Mouse (Mus musculus): ENCODE measurements around the gene Raph1. TPM values are rescaled to one million over a fixed set of nuclear protein-coding genes. Genes with fewer than 3 reads are reported as not detected.

Gene Raph1
- total RNA-seq, 2 experiments from 2014 or later, result 8.1 to 23.2 TPM

DNA sequence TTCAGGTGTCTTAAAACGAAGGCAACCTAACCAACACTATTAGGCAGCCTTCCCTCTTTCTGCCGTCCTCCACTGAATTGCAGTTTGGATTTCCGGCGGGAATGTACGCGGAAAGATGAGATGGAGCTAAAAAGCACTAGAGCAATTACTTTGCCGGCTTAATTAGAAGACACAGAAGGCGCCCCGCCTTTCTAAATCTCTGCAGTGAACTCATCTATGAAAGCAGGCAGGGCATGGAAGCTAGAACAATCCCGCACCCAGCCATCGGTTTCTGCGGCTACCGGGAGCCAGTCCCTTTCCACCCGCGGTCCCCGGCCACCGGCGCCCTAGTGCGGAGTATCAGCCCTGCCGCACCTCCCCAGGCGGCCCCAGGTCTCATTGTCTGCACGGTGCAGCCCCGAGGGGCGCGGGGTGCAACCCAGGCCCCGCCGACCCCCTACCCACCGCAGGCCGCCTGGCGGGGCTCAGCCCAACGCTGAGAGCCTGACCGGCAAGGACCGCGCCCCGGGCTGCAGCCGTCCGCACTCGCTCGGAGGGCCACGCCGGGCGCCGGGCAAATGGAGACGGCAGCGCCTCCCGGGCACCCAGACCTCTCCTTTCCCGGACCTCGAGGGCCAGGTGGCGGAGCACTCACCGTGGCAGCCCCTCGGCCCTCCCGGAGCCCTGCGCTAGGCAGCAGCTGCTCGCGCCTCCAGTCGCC, 823 bp downstream of the Raph1 start:
- 0 out of 2 replicates have a peak, but pooled peaks have one; percentile 17 for ATAC-seq (replicated peaks; ENCODE audit: poor library complexity, severe bottlenecking)

- ATAC-seq (replicated peaks; ENCODE audit: poor library complexity, severe bottlenecking), result peak; percentile 23; the same call in 1 of the 2 replicates
Measured at GRCm38 (mm10) chr1:60565270-60565920, 1.5 kb downstream of the Raph1 start.

GRCm38 (mm10) chr1:60564691-60565090, 2.2 kb downstream of the Raph1 start:
- ATAC-seq (replicated peaks; ENCODE audit: poor library complexity, severe bottlenecking), result no peak

DNA sequence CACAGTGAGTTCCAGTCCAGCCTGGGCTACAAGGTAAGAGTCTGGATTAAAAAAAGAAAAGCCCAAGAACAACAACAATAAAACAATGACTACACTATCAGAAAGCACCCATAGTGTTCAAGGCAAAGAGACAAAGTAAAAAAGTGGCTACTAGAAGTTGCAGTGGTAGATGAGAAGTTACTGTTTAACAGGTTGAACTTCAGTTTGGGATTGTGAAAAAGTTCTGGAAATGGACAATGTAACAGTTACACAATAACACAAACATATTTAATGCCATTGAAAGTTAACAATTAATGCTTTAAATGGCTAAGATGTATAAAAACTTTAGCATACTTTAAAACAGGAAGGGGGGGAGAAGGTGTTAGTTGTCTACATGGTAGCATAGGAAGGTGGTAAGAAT, 3.9 kb downstream of the Raph1 start:
- no peak for ATAC-seq (replicated peaks; ENCODE audit: poor library complexity, severe bottlenecking)

- ATAC-seq (replicated peaks; ENCODE audit: poor library complexity, severe bottlenecking), result no peak
Measured at GRCm38 (mm10) chr1:60543681-60544080, 23.2 kb downstream of the Raph1 start.

GRCm38 (mm10) chr1:60539272-60539671, 27.6 kb downstream of the Raph1 start:
- no peak for ATAC-seq (replicated peaks; ENCODE audit: poor library complexity, severe bottlenecking)

GRCm38 (mm10) chr1:60534932-60535331, 32.0 kb downstream of the Raph1 start:
- peak; percentile 58 for ATAC-seq (replicated peaks; ENCODE audit: poor library complexity, severe bottlenecking)

DNA sequence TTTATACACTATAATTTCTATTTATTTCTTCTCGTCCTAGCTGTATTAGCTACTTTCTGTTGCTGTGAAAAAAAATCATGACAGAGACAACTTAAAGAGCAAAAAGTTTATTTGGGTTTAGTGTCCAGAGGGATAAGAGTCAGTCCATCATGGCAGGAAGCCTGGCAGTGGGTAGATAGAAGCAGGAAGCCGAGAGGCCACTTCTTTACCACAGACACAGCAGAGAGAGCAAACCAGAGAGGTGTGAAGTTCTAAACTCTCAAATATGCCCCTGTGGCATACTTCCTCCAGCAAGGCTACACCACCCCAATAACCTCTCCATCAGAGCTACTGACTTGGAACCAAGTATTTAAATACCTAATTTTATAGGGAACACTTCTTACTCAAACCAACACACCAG, 36.3 kb downstream of the Raph1 start:
- no peak for ATAC-seq (replicated peaks; ENCODE audit: poor library complexity, severe bottlenecking)

GRCm38 (mm10) chr1:60530107-60530506, 36.8 kb downstream of the Raph1 start:
- no peak for ATAC-seq (replicated peaks; ENCODE audit: poor library complexity, severe bottlenecking)

DNA sequence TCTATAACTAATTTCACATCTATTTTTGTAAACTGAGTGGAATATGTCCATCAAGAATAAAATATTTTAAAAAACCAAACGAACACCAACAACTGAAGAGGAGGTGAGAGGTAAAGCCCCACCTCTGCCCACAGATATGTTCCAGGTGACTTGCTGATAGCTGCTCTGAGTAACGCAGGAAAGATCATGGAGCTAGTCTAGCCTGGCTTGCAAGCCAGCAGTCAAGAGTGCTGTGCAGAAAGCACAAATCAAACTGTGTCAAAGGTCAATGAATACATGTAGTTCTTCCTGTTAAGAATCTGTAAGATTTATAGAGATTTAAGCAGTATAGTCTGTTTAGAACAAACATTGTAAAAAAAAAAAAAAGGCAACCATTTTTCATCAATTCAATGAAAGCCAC, 56.3 kb downstream of the Raph1 start:
- no peak for ATAC-seq (replicated peaks; ENCODE audit: poor library complexity, severe bottlenecking)

DNA sequence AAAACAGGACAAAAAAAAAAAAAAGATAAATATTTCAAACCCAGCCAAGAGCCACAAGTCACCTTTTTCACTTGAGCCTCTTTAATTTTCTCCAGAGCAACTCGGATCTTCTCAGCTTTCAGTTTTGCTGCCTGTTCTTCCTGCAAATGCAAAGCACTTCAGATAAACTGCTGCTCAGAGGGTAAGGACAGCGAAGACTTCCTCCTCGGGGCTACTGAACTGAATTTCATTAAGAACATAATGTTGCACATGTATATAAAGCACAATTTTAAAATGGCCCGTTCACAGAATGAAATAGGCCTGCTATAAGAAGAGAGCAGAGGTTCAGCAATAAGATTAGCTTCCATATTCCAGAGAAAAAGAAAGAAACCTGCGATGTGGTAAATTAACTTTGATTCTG, 63.4 kb downstream of the Raph1 start:
- no peak for ATAC-seq (replicated peaks; ENCODE audit: poor library complexity, severe bottlenecking)

DNA sequence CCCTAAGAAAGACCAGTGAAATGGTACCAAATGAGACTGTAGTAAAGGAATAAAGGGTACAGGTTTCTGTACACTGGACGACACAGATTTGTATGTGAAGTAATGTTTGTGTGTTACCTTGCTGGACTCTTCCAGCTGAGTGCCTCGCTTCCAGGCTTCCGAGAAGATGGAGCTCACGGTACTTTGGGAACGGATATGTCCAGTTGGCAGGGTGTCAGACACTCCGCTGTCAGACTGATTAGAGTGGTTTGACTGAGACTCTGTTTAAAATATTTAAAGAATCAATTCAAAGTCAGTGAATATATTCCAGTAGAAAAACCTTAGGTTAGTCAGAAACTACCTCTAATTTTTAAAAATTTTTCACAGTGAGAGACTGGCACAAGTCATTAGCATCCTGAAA, 73.5 kb downstream of the Raph1 start:
- no peak for ATAC-seq (replicated peaks; ENCODE audit: poor library complexity, severe bottlenecking)

DNA sequence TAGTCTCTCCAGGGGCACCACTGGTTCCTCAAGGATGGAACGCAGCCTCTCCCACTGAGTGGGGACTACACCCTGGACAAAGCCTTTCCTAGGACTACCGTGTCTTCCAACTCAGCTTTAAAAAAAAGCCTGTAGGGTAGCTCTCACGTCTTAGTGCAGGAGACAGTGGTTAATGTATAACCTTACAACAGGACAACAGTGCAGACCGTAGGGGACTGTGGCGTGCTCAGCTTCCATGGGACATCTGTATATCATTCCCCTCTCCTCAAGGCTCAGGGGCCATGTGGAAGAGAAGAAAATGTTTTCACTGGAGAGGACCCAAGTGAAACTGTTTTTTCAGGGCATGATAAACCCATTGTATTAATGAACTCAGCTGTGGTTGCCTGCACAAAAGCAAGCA, 74.5 kb downstream of the Raph1 start:
- no peak for ATAC-seq (replicated peaks; ENCODE audit: poor library complexity, severe bottlenecking)

DNA sequence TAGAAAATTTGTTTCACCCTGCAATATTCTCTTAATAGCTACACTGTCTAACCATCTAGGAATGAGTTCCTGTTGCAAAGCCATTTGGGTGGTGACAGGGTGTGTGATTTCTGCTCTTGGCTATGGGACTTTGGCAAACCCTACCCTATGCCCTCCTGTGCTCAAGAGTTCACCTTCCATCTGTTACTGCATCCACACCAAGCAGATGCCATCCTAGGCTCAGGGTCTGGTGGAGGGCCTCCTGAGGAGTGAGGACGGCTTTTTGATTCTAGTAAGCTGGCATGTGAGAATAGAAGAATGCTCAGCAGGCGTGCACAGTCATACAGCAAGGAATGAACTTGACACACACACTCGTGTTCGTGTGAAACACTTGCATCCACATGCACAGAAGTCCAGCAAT, 76.4 kb downstream of the Raph1 start:
- no peak for ATAC-seq (replicated peaks; ENCODE audit: poor library complexity, severe bottlenecking)

DNA sequence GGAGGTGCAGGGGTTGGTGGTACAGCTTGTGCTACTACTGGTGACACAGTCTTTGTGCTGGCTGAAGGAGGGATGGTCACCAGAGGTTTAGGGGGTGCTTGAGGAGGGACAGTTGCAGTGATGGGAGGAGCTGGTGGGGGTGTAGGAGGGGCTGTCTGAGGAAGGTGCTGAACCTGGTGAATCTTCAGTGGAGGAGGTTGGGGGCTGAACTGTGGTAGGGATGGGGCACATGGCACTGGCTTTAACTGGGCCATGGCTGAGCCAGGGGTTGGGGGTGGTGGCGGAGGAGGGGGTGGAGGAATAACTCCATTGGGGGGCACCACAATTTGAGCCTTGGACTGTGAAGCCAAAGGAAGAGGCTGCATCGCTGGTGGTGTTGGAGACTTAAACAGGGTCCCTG, 77.2 kb downstream of the Raph1 start:
- ATAC-seq (replicated peaks; ENCODE audit: poor library complexity, severe bottlenecking), result no peak

- ATAC-seq (replicated peaks; ENCODE audit: poor library complexity, severe bottlenecking), result no peak
Measured at GRCm38 (mm10) chr1:60488635-60489034, 78.3 kb downstream of the Raph1 start.

- ATAC-seq (replicated peaks; ENCODE audit: poor library complexity, severe bottlenecking), result no peak
Measured at GRCm38 (mm10) chr1:60485649-60486048, 81.3 kb downstream of the Raph1 start.

- no peak for ATAC-seq (replicated peaks; ENCODE audit: poor library complexity, severe bottlenecking)
Measured at GRCm38 (mm10) chr1:60482881-60483280, 84.0 kb downstream of the Raph1 start.

DNA sequence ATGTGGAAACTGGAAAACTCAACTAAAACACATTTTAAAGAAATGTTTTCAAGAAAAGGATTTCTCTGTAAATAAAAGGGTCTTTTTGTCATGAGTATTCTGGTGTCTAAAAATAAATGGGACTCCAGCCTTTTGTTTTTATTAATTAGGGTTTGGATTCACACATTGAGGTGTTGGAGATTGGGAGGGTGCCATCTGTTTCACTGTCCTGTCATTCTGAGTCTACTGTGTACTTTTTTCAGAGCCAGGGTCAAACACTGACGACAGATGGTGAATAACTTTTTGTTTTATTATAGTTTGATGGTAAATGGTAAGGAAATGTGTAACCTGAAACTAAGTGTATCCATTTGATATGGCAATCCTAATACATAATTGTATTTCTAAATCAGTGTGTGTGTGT, 85.3 kb downstream of the Raph1 start:
- no peak for ATAC-seq (replicated peaks; ENCODE audit: poor library complexity, severe bottlenecking)

- ATAC-seq (replicated peaks; ENCODE audit: poor library complexity, severe bottlenecking), result no peak
Measured at GRCm38 (mm10) chr1:60470541-60470940, 96.4 kb downstream of the Raph1 start.

GRCm38 (mm10) chr1:60469491-60469890, 97.4 kb downstream of the Raph1 start:
- ATAC-seq (replicated peaks; ENCODE audit: poor library complexity, severe bottlenecking), result no peak

DNA sequence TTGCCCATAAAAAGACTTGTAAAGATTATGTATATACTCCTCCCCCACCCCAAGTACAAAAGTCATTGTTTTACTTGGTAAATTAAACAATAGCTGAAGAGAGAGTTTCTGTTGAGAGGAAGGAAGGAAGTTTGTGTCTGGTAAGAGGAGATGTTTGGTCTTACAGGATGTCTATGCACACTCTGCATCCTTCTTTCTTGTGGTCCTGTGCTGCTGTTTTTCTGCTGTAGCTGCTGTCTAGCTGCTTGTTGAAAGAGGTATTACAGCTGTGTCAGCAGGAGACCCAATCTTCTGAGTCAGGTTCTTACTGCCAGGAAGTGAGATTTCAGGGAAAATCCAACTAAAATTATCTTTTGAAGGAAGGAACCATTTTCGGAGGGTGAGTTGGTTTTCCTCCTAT, 106.3 kb downstream of the Raph1 start:
- no peak for ATAC-seq (replicated peaks; ENCODE audit: poor library complexity, severe bottlenecking)

Measured in granulocyte monocyte progenitor cell, adult 5-6 weeks (primary cell).